Mouse (Mus musculus): ENCODE results near the gene Wnk3. TPM values are rescaled to one million over a fixed set of nuclear protein-coding genes. Genes with fewer than 3 reads are reported as not detected.

The Wnk3 gene
- polyA plus RNA-seq, 1 experiment from 2014 or later: 0.39 TPM

- H3K4me1 ChIP-seq (replicated peaks; ENCODE audit: control insufficient read depth, insufficient read depth): no peaks in the 10 kb centered on the region
- TF ChIP-seq EP300 (optimal IDR thresholded peaks at IDR 0.05): no peak
- TF ChIP-seq CTCF (IDR thresholded peaks at IDR 0.05; ENCODE audit: low read depth): peak; percentile 31; the same call in 1 of the 2 replicates
- no peak overlapping the region for H3K4me2 ChIP-seq (replicated peaks; ENCODE audit: low read depth)
- ATAC-seq (ENCODE audit: low FRiP score, low TSS enrichment) (no peak), DNase-seq (ENCODE audit: low spot score) (no peak)
- 80% methylated on average over 4 of the region's 4 CpGs for WGBS
- H3K4me3 ChIP-seq (ENCODE audit: low read depth, low read length): no peak overlapping the region
- no peak overlapping the region for H3K27ac ChIP-seq (replicated peaks)
- H3K36me3 ChIP-seq (ENCODE audit: control insufficient read depth, insufficient read depth, low read length): no peaks in the 10 kb centered on the region
- H3K9ac ChIP-seq (ENCODE audit: low read length): no peak overlapping the region
- H3K9me3 ChIP-seq (ENCODE audit: control insufficient read depth, low read length): no peaks in the 10 kb centered on the region
- no peaks in the 10 kb centered on the region for H3K27me3 ChIP-seq (ENCODE audit: control insufficient read depth, insufficient read depth, low read length)
Measured at GRCm38 (mm10) chrX:151313732-151314131, 115.9 kb downstream of the Wnk3 start.

DNA sequence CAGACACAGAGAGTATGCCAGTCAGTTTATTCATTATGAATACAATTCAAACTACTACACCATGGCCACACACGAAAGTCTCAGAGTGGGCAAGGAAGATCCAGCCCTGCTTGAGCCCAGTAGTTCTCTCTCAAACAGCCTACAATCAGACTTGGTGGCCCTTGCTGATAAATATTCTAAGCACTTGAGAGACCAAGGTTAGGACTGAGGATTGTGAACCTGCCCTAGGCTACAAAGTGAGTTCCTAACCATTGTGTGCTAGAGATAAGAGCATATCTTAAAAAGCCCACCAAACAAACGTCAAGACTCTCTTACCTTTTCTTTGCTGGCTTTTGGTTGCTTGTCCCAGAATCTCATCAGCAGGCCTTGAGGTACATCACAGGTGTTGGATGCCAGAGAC lies 135.7 kb downstream of the Wnk3 start:
- ATAC-seq (ENCODE audit: low FRiP score, low TSS enrichment): no peak
- 66% methylated on average over 2 of the region's 2 CpGs for WGBS
- no peak for TF ChIP-seq EP300 (optimal IDR thresholded peaks at IDR 0.05)

DNA sequence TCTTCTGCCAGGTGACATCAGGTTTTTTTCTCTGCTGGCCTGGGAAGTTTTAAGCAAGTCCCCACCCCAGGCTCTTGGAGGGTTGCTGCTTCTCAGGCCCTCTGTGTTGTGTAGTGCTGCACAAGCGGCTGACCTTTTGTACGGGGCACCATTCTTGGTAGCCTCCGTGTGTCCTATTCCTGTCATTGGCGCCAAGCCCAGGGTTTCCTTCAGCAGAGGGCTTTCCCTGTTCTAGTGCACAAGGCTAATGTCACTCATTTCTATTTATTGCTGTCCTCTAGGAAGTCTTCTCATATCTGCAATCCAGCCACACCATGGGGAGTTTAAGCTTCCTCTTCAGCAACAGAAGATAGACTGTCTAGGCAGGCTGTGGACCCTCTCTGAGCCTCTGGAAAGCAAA lies 139.9 kb downstream of the Wnk3 start:
- H3K4me2 ChIP-seq (replicated peaks; ENCODE audit: low read depth): no peak overlapping the region
- no peak overlapping the region for H3K9ac ChIP-seq (ENCODE audit: low read length)
- TF ChIP-seq CTCF (IDR thresholded peaks at IDR 0.05; ENCODE audit: low read depth): no peak
- no peak for TF ChIP-seq EP300 (optimal IDR thresholded peaks at IDR 0.05)
- no peak overlapping the region for H3K27ac ChIP-seq (replicated peaks)
- H3K27me3 ChIP-seq (ENCODE audit: control insufficient read depth, insufficient read depth, low read length): no peaks in the 10 kb centered on the region
- no peak overlapping the region for H3K4me3 ChIP-seq (ENCODE audit: low read depth, low read length)
- H3K9me3 ChIP-seq (ENCODE audit: control insufficient read depth, low read length): no peaks in the 10 kb centered on the region
- H3K4me1 ChIP-seq (replicated peaks; ENCODE audit: control insufficient read depth, insufficient read depth): no peaks in the 10 kb centered on the region
- 63% methylated on average over 4 of the region's 4 CpGs for WGBS
- ATAC-seq (ENCODE audit: low FRiP score, low TSS enrichment): no peak
- DNase-seq (ENCODE audit: low spot score): no peak
- H3K36me3 ChIP-seq (ENCODE audit: control insufficient read depth, insufficient read depth, low read length): no peaks in the 10 kb centered on the region

More for the DNA sequence above, 135.7 kb downstream of the Wnk3 start:
- Histone ChIP-seq H3K4me3 (ENCODE audit: low read depth, low read length) (no peak overlapping the region), H3K9me3 (ENCODE audit: control insufficient read depth, low read length) (no peaks in the 10 kb centered on the region), H3K36me3 (ENCODE audit: control insufficient read depth, insufficient read depth, low read length) (no peaks in the 10 kb centered on the region), H3K9ac (ENCODE audit: low read length) (no peak overlapping the region), H3K27me3 (ENCODE audit: control insufficient read depth, insufficient read depth, low read length) (no peaks in the 10 kb centered on the region), H3K4me1 (replicated peaks; ENCODE audit: control insufficient read depth, insufficient read depth) (no peaks in the 10 kb centered on the region), H3K4me2 (replicated peaks; ENCODE audit: low read depth) (no peak overlapping the region), H3K27ac (replicated peaks) (no peak overlapping the region)
- DNase-seq (ENCODE audit: low spot score): no peak

GRCm38 (mm10) chrX:151343761-151344500 lies 146.1 kb downstream of the Wnk3 start, which contains the start of gene Fam120c:
Gene Fam120c (plus strand): TSS chrX:151344175.
- Histone ChIP-seq H3K36me3 (ENCODE audit: control insufficient read depth, insufficient read depth, low read length) (no peaks in the 10 kb centered on the region), H3K4me3 (ENCODE audit: low read depth, low read length) (peak within 1 kb of the TSS; percentile 61), H3K27ac (replicated peaks) (peak within 1 kb of the TSS; percentile 82), H3K27me3 (ENCODE audit: control insufficient read depth, insufficient read depth, low read length) (no peaks in the 10 kb centered on the region), H3K9ac (ENCODE audit: low read length) (peak within 1 kb of the TSS; percentile 61), H3K4me1 (replicated peaks; ENCODE audit: control insufficient read depth, insufficient read depth) (no peaks in the 10 kb centered on the region), H3K4me2 (replicated peaks; ENCODE audit: low read depth) (peak within 1 kb of the TSS; percentile 76), H3K9me3 (ENCODE audit: control insufficient read depth, low read length) (no peaks in the 10 kb centered on the region)
- 13% methylated on average over 42 of the region's 56 CpGs for WGBS
- DNase-seq (ENCODE audit: low spot score) (peak; percentile 88), ATAC-seq (ENCODE audit: low FRiP score, low TSS enrichment) (peak; percentile 93)
- TF ChIP-seq EP300 (optimal IDR thresholded peaks at IDR 0.05): no peak
- TF ChIP-seq CTCF (IDR thresholded peaks at IDR 0.05; ENCODE audit: low read depth): no peak

GRCm38 (mm10) chrX:151344501-151344984 lies 146.7 kb downstream of the Wnk3 start:
- H3K9ac ChIP-seq (ENCODE audit: low read length): peak overlapping the region; percentile 61
- peak overlapping the region; percentile 61 for H3K4me3 ChIP-seq (ENCODE audit: low read depth, low read length)
- H3K4me1 ChIP-seq (replicated peaks; ENCODE audit: control insufficient read depth, insufficient read depth): no peaks in the 10 kb centered on the region
- TF ChIP-seq CTCF (IDR thresholded peaks at IDR 0.05; ENCODE audit: low read depth): no peak
- TF ChIP-seq EP300 (optimal IDR thresholded peaks at IDR 0.05): no peak
- 26% methylated on average over 23 of the region's 33 CpGs for WGBS
- DNase-seq (ENCODE audit: low spot score) (peak; percentile 63), ATAC-seq (ENCODE audit: low FRiP score, low TSS enrichment) (peak; percentile 79)
- no peaks in the 10 kb centered on the region for H3K9me3 ChIP-seq (ENCODE audit: control insufficient read depth, low read length)
- no peaks in the 10 kb centered on the region for H3K36me3 ChIP-seq (ENCODE audit: control insufficient read depth, insufficient read depth, low read length)
- H3K27ac ChIP-seq (replicated peaks): peak overlapping the region; percentile 67
- H3K27me3 ChIP-seq (ENCODE audit: control insufficient read depth, insufficient read depth, low read length): no peaks in the 10 kb centered on the region
- H3K4me2 ChIP-seq (replicated peaks; ENCODE audit: low read depth): peak overlapping the region; percentile 76

All from stomach, postnatal 0 days (tissue).